Mouse (Mus musculus): Measurements from ENCODE around the gene Gopc. TPM values are rescaled to one million over a fixed set of nuclear protein-coding genes. Genes with fewer than 3 reads are reported as not detected.
A peak's percentile ranks its signal among the peaks of the same experiment; 100 is the strongest.
"Not testable (repeated sequence)": the region's sequence is repeated elsewhere in the genome, so short reads cannot be mapped to it uniquely, and the experiment has no call there.

Gene Gopc
- total RNA-seq, 2 experiments from 2014 or later = 51.1 to 52.7 TPM

DNA sequence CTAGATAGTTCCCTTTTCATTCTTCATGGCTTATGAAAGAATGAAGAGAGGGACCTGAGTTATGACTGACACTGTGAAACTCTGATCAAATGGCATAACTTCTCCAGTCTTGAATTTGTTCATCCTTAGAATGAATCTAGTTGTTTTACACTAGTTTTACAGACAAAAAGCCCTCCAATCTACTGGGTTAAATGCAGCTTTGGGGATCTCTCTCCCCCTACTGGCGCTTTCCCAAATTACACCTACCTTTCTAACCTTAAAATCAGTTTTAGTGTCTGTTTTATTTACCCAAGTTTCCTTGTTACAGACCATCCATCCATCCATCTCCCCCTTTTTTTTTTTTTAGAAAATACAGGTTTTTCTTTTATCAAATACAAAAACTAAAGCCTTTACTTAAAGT, 50.9 kb downstream of the Gopc start:
- intact Hi-C loops (cut with DNase I) = loop anchor here (5.0 to 10.0 kb wide), 5 partner anchors 51 to 539 kb away; partner anchors contain the start of genes Dcbld1 and Gopc
- peak; percentile 52 to 77 for DNase-seq (ENCODE audit: low spot score in 2 of 2)

DNA sequence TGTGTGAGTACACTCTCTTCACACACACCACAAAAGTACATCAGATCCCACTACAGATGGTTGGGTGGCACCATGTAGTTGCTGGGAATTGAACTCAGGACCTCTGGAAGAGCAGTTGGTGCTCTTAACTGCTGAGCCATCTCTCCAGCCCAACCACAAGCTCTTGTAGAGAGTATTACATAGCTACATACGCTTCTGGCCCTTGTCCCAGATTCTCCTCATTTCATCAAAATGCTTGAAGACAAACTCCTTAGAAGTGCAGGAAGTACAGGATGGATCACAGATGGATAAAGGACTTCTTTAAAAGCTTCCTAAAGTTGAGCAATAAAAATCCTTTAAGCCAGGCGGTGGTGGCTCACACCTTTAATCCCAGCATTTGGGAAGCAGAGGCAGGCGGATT, 60.0 kb downstream of the Gopc start:
- peak in 1 of 2 experiments; percentile 13 for DNase-seq (ENCODE audit: low spot score in 2 of 2)
- intact Hi-C loops (cut with DNase I) = no loop called here

DNA sequence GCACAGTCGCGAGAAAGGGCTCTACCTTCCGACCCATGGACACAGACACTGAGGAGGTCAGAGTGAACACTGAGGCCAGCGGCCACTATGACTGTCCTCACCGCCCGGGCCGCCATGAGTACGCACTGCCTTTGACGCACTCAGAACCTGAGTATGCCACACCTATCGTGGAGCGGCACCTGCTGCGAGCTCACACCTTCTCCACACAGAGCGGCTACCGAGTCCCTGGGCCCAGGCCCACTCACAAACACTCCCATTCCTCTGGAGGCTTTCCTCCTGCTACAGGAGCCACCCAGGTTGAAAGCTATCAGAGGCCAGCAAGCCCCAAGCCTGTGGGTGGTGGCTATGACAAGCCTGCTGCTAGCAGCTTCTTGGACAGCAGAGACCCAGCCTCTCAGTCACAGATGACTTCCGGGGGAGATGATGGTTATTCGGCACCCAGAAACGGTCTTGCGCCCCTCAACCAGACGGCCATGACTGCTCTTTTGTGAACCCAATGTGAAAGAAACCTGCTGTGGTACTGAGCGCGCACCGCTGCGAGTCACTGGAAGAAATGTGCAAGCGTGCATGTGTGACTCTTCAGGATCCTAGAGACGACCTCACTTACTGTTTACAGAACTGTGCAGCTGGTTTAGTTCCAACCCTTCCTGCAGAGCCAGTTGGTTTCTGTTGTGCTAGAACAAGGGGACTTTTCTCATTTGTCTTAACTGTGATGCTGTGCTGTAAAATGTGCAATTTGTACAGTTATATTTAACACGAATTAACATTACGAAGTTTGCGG, 62.2 kb downstream of the Gopc start:
- intact Hi-C loops (cut with DNase I) = no loop called here
- no peak for DNase-seq (ENCODE audit: low spot score in 2 of 2)

GRCm38 (mm10) chr10:52309196-52309595, 72.7 kb downstream of the Gopc start:
- no peak for DNase-seq (ENCODE audit: low spot score in 2 of 2)
- intact Hi-C loops (cut with DNase I) = no loop called here

- intact Hi-C loops (cut with DNase I) = no loop called here
- DNase-seq (ENCODE audit: low spot score in 2 of 2) = no peak
These were observed 77.3 kb downstream of the Gopc start for GRCm38 (mm10) chr10:52304574-52304973.

- intact Hi-C loops (cut with DNase I) = no loop called here
- no peak for DNase-seq (ENCODE audit: low spot score in 2 of 2)
These were observed 79.7 kb downstream of the Gopc start for GRCm38 (mm10) chr10:52302271-52302670.

- no peak for DNase-seq (ENCODE audit: low spot score in 2 of 2)
- intact Hi-C loops (cut with DNase I) = no loop called here
These were observed 80.2 kb downstream of the Gopc start for GRCm38 (mm10) chr10:52301766-52302165.

DNA sequence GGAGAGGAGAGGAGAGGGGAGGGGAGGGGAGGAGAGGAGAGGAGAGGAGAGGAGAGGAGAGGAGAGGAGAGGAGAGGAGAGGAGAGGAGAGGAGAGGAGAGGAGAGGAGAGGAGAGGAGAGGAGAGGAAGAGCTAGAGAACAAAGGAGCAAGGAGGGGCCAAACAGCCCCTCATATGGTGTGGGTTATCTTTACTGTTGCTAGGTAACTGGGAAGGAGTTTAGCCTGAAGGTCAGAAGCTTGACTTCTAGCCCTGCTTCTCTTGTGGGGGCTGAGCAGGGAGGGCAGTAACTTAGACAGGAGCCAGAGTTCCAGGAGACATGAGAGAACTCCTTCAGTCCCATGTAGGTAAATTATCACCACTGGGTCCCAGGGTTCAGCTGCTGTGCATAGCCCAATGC, 83.4 kb downstream of the Gopc start:
- intact Hi-C loops (cut with DNase I); DNase-seq (ENCODE audit: low spot score in 2 of 2): not testable (repeated sequence)

- intact Hi-C loops (cut with DNase I) = no loop called here
- no peak for DNase-seq (ENCODE audit: low spot score in 2 of 2)
These were observed 86.0 kb downstream of the Gopc start for GRCm38 (mm10) chr10:52295934-52296333.

GRCm38 (mm10) chr10:52293921-52294577, 87.9 kb downstream of the Gopc start:
- intact Hi-C loops (cut with DNase I) = no loop called here
- DNase-seq (ENCODE audit: low spot score in 2 of 2) = no peak

DNA sequence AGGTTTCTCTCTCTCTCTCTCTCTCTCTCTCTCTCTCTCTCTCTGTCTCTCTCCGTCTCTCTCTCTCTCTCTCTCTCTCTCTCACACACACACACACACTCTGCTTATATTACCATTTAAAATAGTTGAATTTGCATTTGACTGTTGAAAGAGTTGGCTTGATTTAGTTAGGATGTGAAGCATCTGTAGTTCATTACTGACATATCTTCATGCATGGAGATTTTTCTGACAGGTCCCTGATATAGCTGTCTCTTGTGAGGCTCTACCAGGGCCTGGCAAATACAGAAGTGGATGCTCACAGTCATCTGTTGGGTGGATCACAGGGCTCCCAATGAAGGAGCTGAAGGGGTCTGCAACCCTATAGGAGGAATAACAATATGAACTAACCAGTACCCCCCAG, 89.5 kb downstream of the Gopc start:
- DNase-seq (ENCODE audit: low spot score in 2 of 2); intact Hi-C loops (cut with DNase I): not testable (repeated sequence)

- no peak for DNase-seq (ENCODE audit: low spot score in 2 of 2)
- intact Hi-C loops (cut with DNase I) = no loop called here
These were observed 92.7 kb downstream of the Gopc start for GRCm38 (mm10) chr10:52289261-52289660.

DNA sequence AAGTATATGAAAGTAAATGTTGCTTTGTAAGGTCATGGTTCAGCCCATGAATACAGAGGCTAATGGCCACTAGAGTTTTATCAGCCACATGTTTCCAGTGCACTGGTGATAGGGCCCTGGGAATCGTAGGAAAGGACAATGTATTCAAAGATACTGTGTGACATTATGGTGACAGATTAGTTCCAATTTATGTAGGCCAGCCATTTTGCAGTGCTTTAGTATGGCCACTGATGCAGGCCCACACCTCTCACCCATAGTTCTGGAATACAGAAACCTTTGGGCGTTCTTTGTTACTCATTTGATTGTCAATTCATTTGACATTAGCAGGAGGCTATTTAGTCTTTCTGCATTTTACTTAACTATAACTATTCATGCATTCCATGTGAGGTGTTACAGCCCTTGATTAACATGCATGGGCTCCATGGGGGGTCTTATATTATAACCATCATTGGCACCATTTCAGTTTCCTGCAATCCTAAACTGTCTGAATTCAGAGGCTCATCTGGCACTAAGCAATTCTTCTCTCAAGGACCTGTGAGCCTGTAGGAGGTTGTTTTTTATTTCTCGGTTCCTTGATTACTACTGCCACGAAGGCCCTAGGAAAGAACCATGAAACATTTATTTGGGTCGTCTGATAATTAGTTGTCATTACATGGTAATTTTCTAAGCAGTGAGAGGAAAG, 93.9 kb downstream of the Gopc start:
- DNase-seq (ENCODE audit: low spot score in 2 of 2) = no peak
- intact Hi-C loops (cut with DNase I) = no loop called here

Other genes starting within 250 kb of the Gopc start
- not detected for gene Ros1, start 186.9 kb downstream of the Gopc start, total RNA-seq (2021)
- gene Dcbld1, start 148.5 kb downstream of the Gopc start, total RNA-seq (2021) = 1 to 10 TPM; 5.3 to 6.9 TPM
- not detected for gene Gm26741, start 23.4 kb downstream of the Gopc start, total RNA-seq (2021)
- not detected for gene Nepn, start 6.8 kb upstream of the Gopc start, total RNA-seq (2021)
- 10 to 100 TPM; 61.3 to 68.3 TPM for gene Nus1, start 35.4 kb upstream of the Gopc start, total RNA-seq (2021)

Measured in left cerebral cortex, postnatal 14 days (tissue).